Mouse (Mus musculus): ENCODE measurements around the gene Tmod4.
"Not testable (repeated sequence)": the region's sequence is repeated elsewhere in the genome, so short reads cannot be mapped to it uniquely, and the experiment has no call there.

The Tmod4 gene

GRCm38 (mm10) chr3:95124246-95124645 lies at the start of gene Tmod4:
Gene Tmod4, plus strand, starts transcription at chr3:95124476.
- DNase-seq (ENCODE audit: low read depth, low spot score) = peak; percentile 14

DNA sequence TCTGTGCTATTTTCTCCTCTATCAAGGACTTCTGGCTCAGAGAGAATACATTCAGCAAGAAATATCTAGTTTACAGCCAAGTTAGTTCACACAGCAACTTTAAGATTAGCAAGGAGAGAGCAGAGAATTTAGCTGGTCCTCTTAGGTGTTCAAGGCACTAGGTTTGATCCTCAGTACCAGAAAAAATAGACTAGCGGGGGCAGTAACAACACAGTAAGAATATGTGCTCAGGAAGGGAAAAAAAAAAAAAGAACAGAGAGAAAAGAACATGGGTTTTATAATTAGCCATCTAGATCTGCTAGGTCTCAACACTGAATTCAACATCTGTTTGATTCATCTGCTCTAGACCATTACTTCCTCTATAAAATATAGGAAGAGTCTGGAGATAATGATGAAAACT lies 36.2 kb upstream of the Tmod4 start:
- DNase-seq (ENCODE audit: low read depth, low spot score) = peak; percentile 53

DNA sequence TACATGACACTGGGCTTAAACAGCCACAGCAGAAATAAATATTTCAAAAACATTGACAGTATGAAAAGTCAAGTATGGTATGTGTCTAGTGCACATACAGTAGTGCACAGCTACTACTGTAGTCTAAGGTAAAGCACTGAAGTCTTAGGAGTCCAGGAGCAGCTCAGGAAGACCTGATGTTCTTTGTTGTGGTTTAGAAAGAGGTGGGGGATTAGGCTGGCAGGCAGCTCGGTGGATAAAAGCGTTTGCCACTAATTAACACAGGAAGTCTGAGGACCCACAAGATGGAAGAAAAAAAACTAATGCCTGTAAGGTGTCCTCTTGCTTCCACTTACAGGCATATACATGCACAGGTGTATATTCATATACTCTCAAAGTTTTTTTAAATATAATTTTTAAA lies 23.4 kb upstream of the Tmod4 start:
- DNase-seq (ENCODE audit: low read depth, low spot score) = no peak

GRCm38 (mm10) chr3:95105121-95105520 lies 19.2 kb upstream of the Tmod4 start:
- peak; percentile 85 for DNase-seq (ENCODE audit: low read depth, low spot score)

DNA sequence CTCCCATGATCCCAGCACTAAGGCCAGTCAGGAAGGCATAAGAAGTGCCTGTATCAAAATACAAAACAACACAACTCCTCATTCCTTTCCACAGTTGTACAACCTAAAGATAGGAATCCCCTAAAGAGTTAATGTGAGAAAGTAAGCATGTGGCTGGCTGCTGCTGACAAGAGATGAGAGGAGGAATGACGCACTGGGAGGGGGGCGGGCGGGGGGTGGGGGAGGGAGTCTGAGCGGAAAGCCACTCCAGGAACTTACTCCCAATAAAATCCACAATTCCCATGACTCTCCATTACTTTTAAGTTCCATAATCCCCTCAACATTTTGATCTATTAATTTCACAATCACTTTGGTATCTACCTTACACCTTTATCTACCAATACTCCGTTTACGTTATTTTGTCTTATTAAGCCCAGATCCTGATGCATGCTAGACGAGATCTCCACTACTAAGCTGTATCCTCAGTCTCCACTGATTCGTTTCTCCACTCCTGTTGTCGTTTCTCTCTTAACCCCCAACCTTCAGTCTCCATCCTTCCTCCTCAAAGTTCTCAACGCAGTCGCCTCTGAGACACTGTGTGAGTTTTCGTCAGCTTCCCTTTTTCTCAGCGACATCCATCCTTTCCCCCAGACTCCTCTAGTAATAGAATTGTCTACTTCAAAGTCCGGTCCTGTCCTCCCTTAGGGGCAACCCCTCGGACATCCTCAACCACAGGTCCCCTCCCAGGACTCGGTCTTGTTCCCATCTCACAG lies 18.5 kb upstream of the Tmod4 start:
- DNase-seq (ENCODE audit: low read depth, low spot score) = peak; percentile 65

GRCm38 (mm10) chr3:95106338-95107117 lies 17.7 kb upstream of the Tmod4 start, which contains the start of gene Pip5k1a:
Gene Pip5k1a, minus strand, starts transcription at chr3:95106930.
- DNase-seq (ENCODE audit: low read depth, low spot score) = peak; percentile 100

- DNase-seq (ENCODE audit: low read depth, low spot score) = not testable (repeated sequence)
Measured at GRCm38 (mm10) chr3:95107308-95107707, 17.0 kb upstream of the Tmod4 start.

GRCm38 (mm10) chr3:95107898-95108297 lies 16.4 kb upstream of the Tmod4 start:
- DNase-seq (ENCODE audit: low read depth, low spot score) = peak; percentile 34

DNA sequence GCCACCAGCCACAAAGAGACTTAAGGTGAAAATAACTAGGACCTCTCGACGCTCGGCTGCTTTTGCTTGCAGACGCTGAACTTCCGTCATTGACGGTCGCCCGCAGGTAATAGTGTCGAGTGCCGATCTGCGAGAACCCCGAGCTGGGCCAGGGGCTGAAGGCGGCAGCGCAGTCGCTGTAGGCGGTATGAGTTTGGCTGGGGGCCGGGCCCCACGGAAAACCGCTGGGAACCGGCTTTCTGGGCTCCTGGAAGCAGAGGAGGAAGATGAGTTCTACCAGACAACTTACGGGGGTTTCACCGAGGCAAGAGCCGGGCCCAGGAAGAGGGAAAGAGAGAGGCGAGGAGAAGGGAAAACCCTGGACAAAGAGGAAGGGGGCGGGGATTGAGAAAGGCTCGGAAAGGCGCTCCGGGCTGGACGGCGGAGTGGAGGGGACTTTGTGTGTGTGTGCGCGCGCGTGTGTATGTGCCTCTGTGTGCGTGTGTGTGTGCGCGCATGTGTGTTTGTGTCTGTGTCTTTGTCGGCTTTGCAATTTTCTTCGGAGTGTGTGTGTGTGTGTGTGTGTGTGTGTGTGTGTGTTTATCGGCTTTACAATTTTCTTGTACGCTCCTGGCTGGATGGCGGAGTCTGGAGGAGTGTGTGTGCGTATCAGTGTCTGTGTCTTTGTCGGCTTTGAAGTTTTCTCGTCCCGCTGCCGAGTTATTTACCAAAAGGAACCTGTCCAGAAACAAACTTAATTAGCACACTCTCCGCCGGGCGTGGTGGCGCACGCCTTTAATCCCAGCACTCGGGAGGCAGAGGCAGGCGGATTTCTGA lies 13.2 kb upstream of the Tmod4 start, which contains the start of gene Vps72:
TSS of gene Vps72 (plus strand) at position 112 of the 816 bp plus-strand sequence.
- peak; percentile 98 for DNase-seq (ENCODE audit: low read depth, low spot score)

DNA sequence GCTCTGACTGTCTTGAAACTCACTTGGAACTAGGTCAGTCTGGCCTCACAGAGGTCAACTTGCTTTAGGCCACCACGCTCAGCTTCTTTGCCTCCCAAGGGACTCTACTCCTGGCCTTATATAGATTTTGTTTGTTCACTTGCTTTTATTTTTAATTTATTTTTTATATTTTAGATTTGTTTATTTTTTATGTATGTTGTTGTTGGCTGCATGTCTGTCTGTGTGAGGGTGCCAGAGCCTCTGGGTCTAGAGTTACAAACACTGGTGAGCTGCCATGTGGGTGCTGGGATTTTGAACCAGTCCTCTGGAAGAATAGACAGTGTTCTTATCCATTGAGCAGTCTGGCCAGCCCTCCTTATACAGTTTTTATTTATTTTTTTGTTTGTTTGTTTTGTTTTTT lies 11.5 kb upstream of the Tmod4 start:
- no peak for DNase-seq (ENCODE audit: low read depth, low spot score)

DNA sequence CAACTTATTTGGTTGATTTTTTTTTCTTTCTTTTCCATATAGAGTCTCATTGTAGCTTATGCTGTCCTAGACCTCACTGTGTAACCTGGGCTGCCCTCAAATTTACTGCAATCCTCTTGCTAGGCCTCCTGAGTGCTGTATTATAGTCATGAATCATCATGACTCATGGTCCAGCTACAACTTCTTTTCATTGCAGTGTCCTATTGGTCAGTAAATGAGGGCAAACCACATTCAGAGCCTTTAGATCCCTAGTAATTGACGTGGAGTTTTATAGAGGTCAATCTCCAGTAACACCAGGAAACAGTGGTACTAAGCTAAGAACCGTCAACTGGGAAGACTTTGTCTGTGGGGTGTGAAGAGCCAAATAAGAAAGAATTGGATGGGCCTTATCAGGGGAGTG lies 6.5 kb upstream of the Tmod4 start:
- no peak for DNase-seq (ENCODE audit: low read depth, low spot score)

- DNase-seq (ENCODE audit: low read depth, low spot score) = no peak
Measured at GRCm38 (mm10) chr3:95121580-95121979, 2.7 kb upstream of the Tmod4 start.

DNA sequence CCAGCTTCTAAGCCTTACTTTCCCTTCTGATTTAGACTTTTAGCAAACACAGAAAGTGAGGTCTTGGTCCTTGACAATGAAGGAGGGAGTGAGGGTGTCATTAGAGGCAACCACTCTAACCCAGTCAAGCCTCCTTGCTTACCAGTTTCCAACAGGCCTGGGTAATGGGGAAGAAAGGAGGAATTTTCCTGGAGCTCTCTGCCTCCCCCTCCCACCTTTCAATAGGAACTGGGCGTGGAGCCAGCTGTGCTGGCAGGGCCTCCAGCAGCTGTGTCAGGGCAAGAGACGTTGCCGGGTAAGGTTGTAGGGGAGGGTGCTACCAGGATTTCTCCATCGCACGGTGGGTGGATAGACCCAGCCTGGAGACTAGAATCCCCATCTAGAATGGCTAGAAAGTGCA lies 696 bp downstream of the Tmod4 start:
- DNase-seq (ENCODE audit: low read depth, low spot score) = peak; percentile 58

DNA sequence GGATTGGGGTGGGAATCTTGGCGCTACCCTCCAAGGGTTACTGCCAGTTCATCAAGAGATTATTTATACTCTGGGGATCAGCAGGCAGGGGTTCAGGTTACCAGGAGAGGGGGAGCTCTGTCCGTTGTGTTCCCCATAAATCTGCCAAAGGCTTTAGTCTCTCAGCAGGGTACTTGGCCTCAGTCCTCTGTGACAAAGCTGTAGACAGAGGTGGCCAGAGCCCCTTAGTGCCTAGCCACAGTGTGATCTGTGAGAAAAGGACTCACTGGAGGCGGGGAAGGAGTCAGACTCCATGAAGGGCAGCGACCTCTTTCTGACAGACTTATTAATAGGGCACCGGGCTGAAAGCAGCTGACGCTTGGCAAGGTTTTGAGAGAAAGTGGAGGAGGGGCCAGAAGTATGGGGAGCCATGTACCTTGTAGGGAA lies 5.0 kb downstream of the Tmod4 start:
- peak; percentile 75 for DNase-seq (ENCODE audit: low read depth, low spot score)

GRCm38 (mm10) chr3:95130081-95130480 lies 5.8 kb downstream of the Tmod4 start:
- DNase-seq (ENCODE audit: low read depth, low spot score) = no peak

DNA sequence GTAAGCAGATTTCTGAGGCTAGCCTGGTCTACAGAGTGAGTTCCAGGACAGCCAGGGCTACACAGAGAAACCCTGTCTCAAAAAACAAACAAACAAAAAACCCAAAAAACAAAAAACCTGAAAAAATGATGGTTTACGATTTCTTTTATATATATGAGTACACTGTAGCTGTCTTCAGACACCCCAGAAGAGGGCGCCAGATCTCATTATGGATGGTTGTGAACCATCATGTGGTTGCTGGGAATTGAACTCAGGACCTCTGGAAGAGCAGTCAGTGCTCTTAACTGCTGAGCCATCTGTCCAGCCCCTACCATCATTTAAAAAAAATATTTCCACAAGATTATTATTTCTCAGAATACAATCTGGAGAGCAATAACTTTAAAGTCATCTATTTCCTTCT lies 8.1 kb downstream of the Tmod4 start:
- DNase-seq (ENCODE audit: low read depth, low spot score) = not testable (repeated sequence)

GRCm38 (mm10) chr3:95133176-95133575 lies 8.9 kb downstream of the Tmod4 start:
- no peak for DNase-seq (ENCODE audit: low read depth, low spot score)

DNA sequence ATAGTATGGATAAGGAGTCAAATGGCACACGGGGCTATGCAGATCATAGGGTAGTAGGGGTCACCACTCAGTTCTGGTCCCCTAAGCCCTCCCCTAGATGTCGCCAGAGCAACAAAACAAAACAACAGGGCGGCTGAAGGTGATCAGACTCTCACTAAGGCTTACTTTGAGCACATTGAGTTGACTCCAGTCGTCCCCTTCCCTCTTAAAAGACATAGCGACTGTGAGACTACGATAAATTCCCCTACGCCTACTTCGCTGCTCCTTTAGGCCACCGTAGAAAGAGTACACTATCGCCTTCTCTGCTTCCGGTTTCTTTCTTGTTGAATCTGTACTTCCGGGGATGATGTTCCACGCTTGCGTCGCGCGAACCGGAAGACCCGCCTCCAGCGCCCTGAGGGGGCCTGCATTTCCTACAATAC lies 9.4 kb downstream of the Tmod4 start, which contains the start of the genes Scnm1 and Lysmd1:
TSS of gene Scnm1 (minus strand) at position 332 of the 422 bp plus-strand sequence.
TSS of gene Lysmd1 (plus strand) at position 409 of the 422 bp plus-strand sequence.
- peak; percentile 99 for DNase-seq (ENCODE audit: low read depth, low spot score)

- DNase-seq (ENCODE audit: low read depth, low spot score) = not testable (repeated sequence)
Measured at GRCm38 (mm10) chr3:95134133-95134532, 9.9 kb downstream of the Tmod4 start.

DNA sequence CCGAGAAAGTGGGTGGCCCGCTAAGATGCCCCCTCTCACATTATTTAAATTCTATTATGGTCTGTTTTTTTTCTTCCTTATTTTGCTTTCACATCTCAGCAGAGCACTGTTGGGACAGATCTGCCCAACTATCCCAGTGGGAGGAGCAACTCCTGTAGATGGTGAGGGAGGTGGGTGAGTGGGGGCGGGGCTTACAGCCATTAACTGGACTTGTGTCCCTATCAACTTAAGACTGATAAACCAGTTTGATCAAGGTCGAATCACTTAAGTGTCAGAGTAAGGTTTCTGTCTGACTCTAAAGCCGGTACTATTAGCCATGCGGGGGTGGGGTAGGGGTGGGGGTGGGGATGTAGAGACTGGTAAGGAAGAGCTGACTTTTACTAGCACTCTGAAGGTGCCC lies 10.7 kb downstream of the Tmod4 start:
- peak; percentile 59 for DNase-seq (ENCODE audit: low read depth, low spot score)

GRCm38 (mm10) chr3:95135433-95136052 lies 11.3 kb downstream of the Tmod4 start:
- DNase-seq (ENCODE audit: low read depth, low spot score) = no peak
